Mouse (Mus musculus) heart, adult 2 months (tissue): ENCODE results near the gene Gan. TPM values are rescaled to one million over a fixed set of nuclear protein-coding genes. Genes with fewer than 3 reads are reported as not detected.
A peak's percentile ranks its signal among the peaks of the same experiment; 100 is the strongest.

Experiments used
- DNase-seq, 2 experiments: peaks; one replicate each; pipeline ENCODE4 v3.0.0; 2021
- H3K27ac ChIP-seq: fragments of 200-600 bp; 2 replicates; pipeline ENCODE4 v1.8.1; 2022
- H3K27me3 ChIP-seq: fragments of 200-500 bp; 2 replicates; pipeline ENCODE4 v1.6.1; 2012; ENCODE audit warnings: mild to moderate bottlenecking, low read length, inconsistent platforms, mixed read lengths; ENCODE audit not compliant: control insufficient read depth, insufficient read depth
- H3K36me3 ChIP-seq: fragments of 200-500 bp; 2 replicates; pipeline ENCODE4 v1.6.1; 2012; ENCODE audit warnings: low read length, inconsistent platforms; ENCODE audit not compliant: control insufficient read depth, insufficient read depth
- H3K4me1 ChIP-seq: fragments of 200-500 bp; 2 replicates; pipeline ENCODE4 v1.6.1; 2011; ENCODE audit warnings: low read length; ENCODE audit not compliant: control insufficient read depth, insufficient read depth
- H3K4me3 ChIP-seq: fragments of 200-600 bp; 2 replicates; pipeline ENCODE4 v1.8.1; 2022
- H3K79me2 ChIP-seq: fragments of 200-500 bp; replicated peaks from 2 replicates; pipeline ENCODE4 v1.6.1; 2012; ENCODE audit warnings: mild to moderate bottlenecking, inconsistent platforms, low read length, moderate library complexity, mixed read lengths; ENCODE audit not compliant: control insufficient read depth, insufficient read depth
- H3K9ac ChIP-seq: fragments of 200-500 bp; 2 replicates; pipeline ENCODE4 v1.6.1; 2012; ENCODE audit warnings: low read depth, mild to moderate bottlenecking, control low read depth, inconsistent platforms, low read length, mixed read lengths
- CTCF ChIP-seq: fragments of 200-600 bp; IDR thresholded peaks from 2 replicates; pipeline ENCODE4 v1.8.1; 2022; ENCODE audit warnings: antibody characterized with exemption, mild to moderate bottlenecking, moderate library complexity
- EP300 ChIP-seq: fragments of 200-500 bp; IDR thresholded peaks from 2 replicates; pipeline ENCODE4 v1.6.1; 2011; ENCODE audit warnings: low read depth, low read length, control low read depth; ENCODE audit not compliant: insufficient read depth
- POLR2A ChIP-seq: fragments of 200-500 bp; IDR thresholded peaks from 2 replicates; pipeline ENCODE4 v1.6.1; 2011; ENCODE audit warnings: mild to moderate bottlenecking, low read depth, low read length, control low read depth; ENCODE audit not compliant: insufficient read depth
- WGBS: fragments of 180-500 bp; shearing (Covaris S2); methylation state at CpG from one replicate; pipeline ENCODE4 v1.1.7; 2018; 5-methylcytosine and 5-hydroxymethylcytosine counted together
- intact Hi-C: fragments of 180-260 bp; cut with DNase I; formaldehyde crosslinking; loops from one replicate; pipeline ENCODE4 v1.15.1; 2025
- polyA plus RNA-seq: library from polyadenylated mRNA; depleted of rRNA; stranded (reverse); fragments of >200 nt; gene quantifications from 2 replicates; pipeline ENCODE4 v1.2.3, GENCODE M21; 2012
- total RNA-seq, 2 experiments: library from RNA; stranded (reverse); gene quantifications; 2 replicates each; pipeline ENCODE4 v1.2.3; 2021

Gene Gan
- total and polyA plus RNA-seq, 3 experiments, result 1.7 to 5.2 (median 4.2) TPM

- intact Hi-C loops, result loop anchor here (10.0 kb wide), 1 partner anchor 110 kb away; no protein-coding TSS in a partner anchor
- H3K27ac ChIP-seq, result no peak overlapping the region
These were observed 96.6 kb downstream of the Gan start for GRCm38 (mm10) chr8:117254496-117254895.

DNA sequence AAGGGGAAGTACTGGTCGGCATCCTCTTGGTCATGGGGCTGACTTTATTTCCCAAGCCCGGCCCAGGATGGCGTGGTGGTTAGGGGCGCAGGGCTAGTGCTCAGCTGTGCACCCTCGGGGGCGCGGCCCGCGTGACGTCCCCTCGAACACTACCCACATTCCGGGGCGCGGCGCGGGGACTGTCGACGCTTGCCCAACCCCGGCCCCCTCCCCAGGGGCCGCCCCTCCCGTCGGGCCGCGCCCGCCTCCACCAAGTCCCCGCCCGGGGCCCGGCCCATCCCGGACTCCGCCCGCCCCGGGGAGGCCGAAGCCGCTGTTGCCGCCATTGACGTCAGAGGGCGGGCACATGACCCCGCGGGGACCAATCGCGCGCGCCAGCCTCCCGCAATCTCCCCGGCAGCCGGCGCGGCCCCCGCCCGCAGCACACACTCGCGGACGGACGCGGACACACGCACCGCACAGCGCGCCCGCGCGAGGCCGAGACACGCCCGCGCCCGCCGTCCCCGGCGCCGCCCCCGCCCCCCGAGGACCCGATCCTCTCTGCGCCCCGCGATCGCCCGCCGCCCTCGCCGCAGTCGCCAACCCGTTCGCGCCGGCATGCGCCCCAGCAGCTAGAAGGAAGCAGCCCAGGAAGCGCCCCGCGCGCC lies 98.5 kb downstream of the Gan start:
- H3K36me3 ChIP-seq, result no peaks in the 10 kb centered on the region
- TF ChIP-seq POLR2A, result 0 out of 2 replicates have a peak, but pooled peaks have one; percentile 29
- peak; percentile 27; the same call in 1 of the 2 replicates for TF ChIP-seq EP300
- no peak for TF ChIP-seq CTCF
- WGBS, result 1% methylated on average over 70 of the region's 92 CpGs
- H3K79me2 ChIP-seq, result 0 out of 2 replicates have a peak, but pooled peaks cover 1% of the 10 kb centered on the region
- no peaks in the 10 kb centered on the region for H3K27me3 ChIP-seq
- peaks cover 10% of the 10 kb centered on the region for H3K4me1 ChIP-seq
- H3K9ac ChIP-seq, result peak overlapping the region; percentile 94
- peak overlapping the region; percentile 88 for H3K4me3 ChIP-seq
- peak overlapping the region; percentile 88 for H3K27ac ChIP-seq
- peak; percentile 97 to 98 for DNase-seq
- intact Hi-C loops, result loop anchor here (5.0 to 10.0 kb wide), 2 partner anchors 41 to 108 kb away; no protein-coding TSS in a partner anchor

More at GRCm38 (mm10) chr8:117254496-117254895, 96.6 kb downstream of the Gan start:
- Histone ChIP-seq H3K79me2 (no peaks in the 10 kb centered on the region), H3K4me3 (no peak overlapping the region), H3K27me3 (no peaks in the 10 kb centered on the region), H3K4me1 (peaks cover 5% of the 10 kb centered on the region; the same call in 1 of the 2 replicates), H3K36me3 (no peaks in the 10 kb centered on the region), H3K9ac (no peak overlapping the region)
- no peak for TF ChIP-seq EP300
- TF ChIP-seq CTCF, result no peak
- no peak for TF ChIP-seq POLR2A
- 81% methylated on average over 6 of the region's 6 CpGs for WGBS
- DNase-seq, result no peak

GRCm38 (mm10) chr8:117257029-117257820 lies 99.3 kb downstream of the Gan start, which contains the start of gene Cmip:
Cmip (plus strand) TSS chr8:117257064.
- Histone ChIP-seq H3K27ac (peak within 1 kb of the TSS; percentile 88), H3K4me3 (peak within 1 kb of the TSS; percentile 88), H3K36me3 (no peaks in the 10 kb centered on the region), H3K4me1 (peaks cover 12% of the 10 kb centered on the region), H3K27me3 (no peaks in the 10 kb centered on the region), H3K9ac (peak within 1 kb of the TSS; percentile 94), H3K79me2 (0 out of 2 replicates have a peak, but pooled peaks cover 1% of the 10 kb centered on the region)
- DNase-seq, result peak; percentile 64 to 69
- WGBS, result 2% methylated on average over 65 of the region's 65 CpGs
- intact Hi-C loops, result loop anchor here (5.0 to 10.0 kb wide), 2 partner anchors 40 to 108 kb away; no protein-coding TSS in a partner anchor
- TF ChIP-seq EP300 (no peak), CTCF (no peak), POLR2A (no peak)

DNA sequence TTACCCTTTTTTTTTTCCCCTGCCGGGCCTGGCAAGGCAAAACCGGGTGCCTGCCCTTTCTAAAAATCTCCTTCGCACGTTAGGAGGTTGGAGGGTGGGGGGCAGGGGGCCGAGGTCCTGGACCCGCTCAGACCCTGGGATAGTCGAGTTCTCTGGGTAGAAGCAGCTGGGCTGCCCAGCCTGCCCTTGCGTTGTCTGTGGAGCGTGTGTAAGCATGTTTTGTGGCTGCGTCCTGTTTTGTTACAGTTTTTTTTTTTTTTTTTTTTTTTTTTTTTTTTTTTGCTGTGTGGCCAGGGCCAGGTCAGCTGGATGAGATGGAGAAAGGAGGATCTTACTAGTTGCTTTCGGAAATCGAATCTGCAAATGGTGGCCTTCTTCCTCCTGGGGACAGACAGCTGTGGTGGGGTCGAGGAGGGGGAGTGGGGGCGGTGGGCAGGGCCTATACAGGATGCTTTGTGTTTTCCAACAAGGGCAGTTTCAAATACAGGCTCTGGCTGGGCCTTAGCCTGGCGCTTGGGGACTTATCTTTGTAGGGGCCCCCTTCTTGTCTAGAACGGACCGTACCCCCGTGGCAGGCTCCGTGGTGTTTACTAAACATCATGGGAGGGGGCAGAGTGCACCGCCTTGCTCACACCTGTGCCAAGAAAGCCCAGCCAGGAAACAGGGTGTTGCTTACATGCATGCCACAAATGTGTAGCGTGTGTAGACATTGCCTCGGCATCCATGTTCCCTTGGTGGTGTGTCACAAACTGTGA lies 100.1 kb downstream of the Gan start:
- Histone ChIP-seq H3K4me3 (peak overlapping the region; percentile 88), H3K4me1 (peaks cover 16% of the 10 kb centered on the region), H3K27me3 (no peaks in the 10 kb centered on the region), H3K36me3 (no peaks in the 10 kb centered on the region), H3K9ac (peak overlapping the region; percentile 94), H3K27ac (peak overlapping the region; percentile 88), H3K79me2 (0 out of 2 replicates have a peak, but pooled peaks cover 1% of the 10 kb centered on the region)
- peak; percentile 50 to 58 for DNase-seq
- WGBS, result 22% methylated on average over 22 of the region's 22 CpGs
- TF ChIP-seq EP300 (no peak), POLR2A (peak; percentile 61), CTCF (no peak)
- intact Hi-C loops, result loop anchor here (2.0 to 10.0 kb wide), 3 partner anchors 39 to 107 kb away; no protein-coding TSS in a partner anchor

- H3K4me3 ChIP-seq, result peak overlapping the region; percentile 88
- H3K9ac ChIP-seq, result peak overlapping the region; percentile 39
- DNase-seq, result no peak
- H3K27me3 ChIP-seq, result no peaks in the 10 kb centered on the region
- intact Hi-C loops, result loop anchor here (2.0 to 10.0 kb wide), 3 partner anchors 39 to 106 kb away; no protein-coding TSS in a partner anchor
- 38% methylated on average over 6 of the region's 6 CpGs for WGBS
- no peak for TF ChIP-seq CTCF
- no peak for TF ChIP-seq POLR2A
- TF ChIP-seq EP300, result no peak
- peak overlapping the region; percentile 88 for H3K27ac ChIP-seq
- no peaks in the 10 kb centered on the region for H3K36me3 ChIP-seq
- 0 out of 2 replicates have a peak, but pooled peaks cover 1% of the 10 kb centered on the region for H3K79me2 ChIP-seq
- H3K4me1 ChIP-seq, result peaks cover 16% of the 10 kb centered on the region
These were observed 100.7 kb downstream of the Gan start for GRCm38 (mm10) chr8:117258576-117259040.
